Mouse (Mus musculus): ENCODE results near the gene Hist4h4. TPM values are rescaled to one million over a fixed set of nuclear protein-coding genes. Genes with fewer than 3 reads are reported as not detected.

Hist4h4 gene
- polyA plus RNA-seq, 1 experiment from 2014 or later: 0.84 TPM

- Histone ChIP-seq H3K9me3 (no peaks in the 10 kb centered on the region), H3K4me3 (no peak overlapping the region), H3K9ac (replicated peaks) (no peak overlapping the region), H3K27ac (replicated peaks) (no peak overlapping the region), H3K4me2 (replicated peaks) (no peak overlapping the region), H3K4me1 (peaks cover 16% of the 10 kb centered on the region), H3K27me3 (0 out of 2 replicates have a peak, but pooled peaks cover 3% of the 10 kb centered on the region), H3K36me3 (peaks cover 39% of the 10 kb centered on the region)
- no peak for ATAC-seq (ENCODE audit: low FRiP score, low read depth)
- 90% methylated on average over 10 of the region's 10 CpGs for WGBS
Measured at GRCm38 (mm10) chr6:136811196-136811595, 7.0 kb upstream of the Hist4h4 start.

GRCm38 (mm10) chr6:136809673-136810072 is 5.5 kb upstream of the Hist4h4 start:
- H3K27ac ChIP-seq (replicated peaks): no peak overlapping the region
- H3K36me3 ChIP-seq: peaks cover 26% of the 10 kb centered on the region
- no peak overlapping the region for H3K9ac ChIP-seq (replicated peaks)
- H3K9me3 ChIP-seq: no peaks in the 10 kb centered on the region
- no peak overlapping the region for H3K4me3 ChIP-seq
- H3K27me3 ChIP-seq: 0 out of 2 replicates have a peak, but pooled peaks cover 3% of the 10 kb centered on the region
- ATAC-seq (ENCODE audit: low FRiP score, low read depth): no peak
- H3K4me2 ChIP-seq (replicated peaks): peak overlapping the region; percentile 98; the same call in 1 of the 2 replicates
- H3K4me1 ChIP-seq: peaks cover 21% of the 10 kb centered on the region
- WGBS: 84% methylated on average over 13 of the region's 13 CpGs

- peak overlapping the region; percentile 98 for H3K4me2 ChIP-seq (replicated peaks)
- H3K9ac ChIP-seq (replicated peaks): peak overlapping the region; percentile 73
- peaks cover 20% of the 10 kb centered on the region for H3K36me3 ChIP-seq
- 39% methylated on average over 14 of the region's 14 CpGs for WGBS
- peaks cover 22% of the 10 kb centered on the region for H3K4me1 ChIP-seq
- ATAC-seq (ENCODE audit: low FRiP score, low read depth): no peak
- H3K4me3 ChIP-seq: peak overlapping the region; percentile 92
- 0 out of 2 replicates have a peak, but pooled peaks cover 3% of the 10 kb centered on the region for H3K27me3 ChIP-seq
- H3K9me3 ChIP-seq: no peaks in the 10 kb centered on the region
- no peak overlapping the region for H3K27ac ChIP-seq (replicated peaks)
Measured at GRCm38 (mm10) chr6:136809077-136809476, 4.9 kb upstream of the Hist4h4 start.

- H3K36me3 ChIP-seq: peaks cover 16% of the 10 kb centered on the region
- peaks cover 23% of the 10 kb centered on the region for H3K4me1 ChIP-seq
- peak; percentile 7 for ATAC-seq (ENCODE audit: low FRiP score, low read depth)
- 0 out of 2 replicates have a peak, but pooled peaks cover 3% of the 10 kb centered on the region for H3K27me3 ChIP-seq
- peak overlapping the region; percentile 98 for H3K4me2 ChIP-seq (replicated peaks)
- under 1% methylated on average over 28 of the region's 28 CpGs for WGBS
- peak overlapping the region; percentile 73 for H3K9ac ChIP-seq (replicated peaks)
- H3K9me3 ChIP-seq: no peaks in the 10 kb centered on the region
- peak overlapping the region; percentile 65; the same call in 1 of the 2 replicates for H3K27ac ChIP-seq (replicated peaks)
- H3K4me3 ChIP-seq: peak overlapping the region; percentile 92
Measured at GRCm38 (mm10) chr6:136808631-136809046, 4.4 kb upstream of the Hist4h4 start.

GRCm38 (mm10) chr6:136808014-136808417 is 3.8 kb upstream of the Hist4h4 start, which contains the start of gene H2afj:
H2afj (plus strand) TSS chr6:136808244.
- Histone ChIP-seq H3K27ac (replicated peaks) (peak within 1 kb of the TSS; percentile 70), H3K9me3 (no peaks in the 10 kb centered on the region), H3K4me3 (peak within 1 kb of the TSS; percentile 92), H3K4me2 (replicated peaks) (peak within 1 kb of the TSS; percentile 98), H3K4me1 (peaks cover 29% of the 10 kb centered on the region), H3K36me3 (peaks cover 11% of the 10 kb centered on the region), H3K9ac (replicated peaks) (peak within 1 kb of the TSS; percentile 73), H3K27me3 (0 out of 2 replicates have a peak, but pooled peaks cover 3% of the 10 kb centered on the region)
- ATAC-seq (ENCODE audit: low FRiP score, low read depth): peak; percentile 85
- WGBS: under 1% methylated on average over 34 of the region's 34 CpGs

- H3K4me2 ChIP-seq (replicated peaks): peak overlapping the region; percentile 98
- 38% methylated on average over 18 of the region's 18 CpGs for WGBS
- peaks cover 32% of the 10 kb centered on the region for H3K4me1 ChIP-seq
- no peaks in the 10 kb centered on the region for H3K9me3 ChIP-seq
- ATAC-seq (ENCODE audit: low FRiP score, low read depth): no peak; the same call in 1 of the 2 replicates
- H3K27me3 ChIP-seq: 0 out of 2 replicates have a peak, but pooled peaks cover 3% of the 10 kb centered on the region
- H3K27ac ChIP-seq (replicated peaks): peak overlapping the region; percentile 70
- peaks cover 7% of the 10 kb centered on the region for H3K36me3 ChIP-seq
- 0 out of 2 replicates have a peak overlapping the region, but pooled peaks have one; percentile 28 for H3K9ac ChIP-seq (replicated peaks)
- H3K4me3 ChIP-seq: peak overlapping the region; percentile 92
Measured at GRCm38 (mm10) chr6:136807395-136808013, 3.3 kb upstream of the Hist4h4 start.

- Histone ChIP-seq H3K27ac (replicated peaks) (no peak overlapping the region), H3K9me3 (no peaks in the 10 kb centered on the region), H3K4me1 (peaks cover 32% of the 10 kb centered on the region), H3K27me3 (0 out of 2 replicates have a peak, but pooled peaks cover 3% of the 10 kb centered on the region), H3K4me2 (replicated peaks) (peak overlapping the region; percentile 98), H3K9ac (replicated peaks) (no peak overlapping the region), H3K36me3 (0 out of 2 replicates have a peak, but pooled peaks cover under 1% of the 10 kb centered on the region), H3K4me3 (no peak overlapping the region)
- ATAC-seq (ENCODE audit: low FRiP score, low read depth): no peak
- 63% methylated on average over 5 of the region's 5 CpGs for WGBS
Measured at GRCm38 (mm10) chr6:136806819-136807218, 2.6 kb upstream of the Hist4h4 start.

- Histone ChIP-seq H3K27ac (replicated peaks) (no peak overlapping the region), H3K9ac (replicated peaks) (no peak overlapping the region), H3K36me3 (no peaks in the 10 kb centered on the region), H3K4me3 (no peak overlapping the region), H3K4me1 (peaks cover 32% of the 10 kb centered on the region), H3K27me3 (0 out of 2 replicates have a peak, but pooled peaks cover 3% of the 10 kb centered on the region), H3K4me2 (replicated peaks) (no peak overlapping the region), H3K9me3 (no peaks in the 10 kb centered on the region)
- ATAC-seq (ENCODE audit: low FRiP score, low read depth): no peak
- 97% methylated on average over 1 of the region's 1 CpGs for WGBS
Measured at GRCm38 (mm10) chr6:136805409-136805775, 1.2 kb upstream of the Hist4h4 start.

GRCm38 (mm10) chr6:136804705-136805408 is 642 bp upstream of the Hist4h4 start:
- Histone ChIP-seq H3K9ac (replicated peaks) (peak overlapping the region; percentile 95), H3K4me1 (peaks cover 32% of the 10 kb centered on the region), H3K4me3 (peak overlapping the region; percentile 73), H3K27me3 (0 out of 2 replicates have a peak, but pooled peaks cover 3% of the 10 kb centered on the region), H3K27ac (replicated peaks) (peak overlapping the region; percentile 100), H3K9me3 (no peaks in the 10 kb centered on the region), H3K36me3 (no peaks in the 10 kb centered on the region), H3K4me2 (replicated peaks) (peak overlapping the region; percentile 78)
- WGBS: 40% methylated on average over 9 of the region's 9 CpGs
- ATAC-seq (ENCODE audit: low FRiP score, low read depth): no peak

- Histone ChIP-seq H3K36me3 (no peaks in the 10 kb centered on the region), H3K4me3 (peak overlapping the region; percentile 73), H3K9ac (replicated peaks) (peak overlapping the region; percentile 95), H3K4me2 (replicated peaks) (peak overlapping the region; percentile 78), H3K9me3 (no peaks in the 10 kb centered on the region), H3K27me3 (0 out of 2 replicates have a peak, but pooled peaks cover 3% of the 10 kb centered on the region), H3K4me1 (peaks cover 20% of the 10 kb centered on the region), H3K27ac (replicated peaks) (peak overlapping the region; percentile 100)
- WGBS: 26% methylated on average over 12 of the region's 12 CpGs
- no peak; the same call in 1 of the 2 replicates for ATAC-seq (ENCODE audit: low FRiP score, low read depth)
Measured at GRCm38 (mm10) chr6:136803093-136803738, 999 bp downstream of the Hist4h4 start.

- Histone ChIP-seq H3K9ac (replicated peaks) (no peak overlapping the region), H3K27me3 (no peaks in the 10 kb centered on the region), H3K36me3 (no peaks in the 10 kb centered on the region), H3K27ac (replicated peaks) (no peak overlapping the region), H3K4me3 (no peak overlapping the region), H3K4me1 (peaks cover 16% of the 10 kb centered on the region), H3K9me3 (no peaks in the 10 kb centered on the region), H3K4me2 (replicated peaks) (no peak overlapping the region)
- ATAC-seq (ENCODE audit: low FRiP score, low read depth): no peak
- WGBS: 92% methylated on average over 6 of the region's 6 CpGs
Measured at GRCm38 (mm10) chr6:136801274-136801673, 2.9 kb downstream of the Hist4h4 start.
